Mouse (Mus musculus): ENCODE data around the gene Trim60. TPM values are rescaled to one million over a fixed set of nuclear protein-coding genes. Genes with fewer than 3 reads are reported as not detected.

Gene Trim60
- not detected in 2 replicates for polyA plus RNA-seq (2016; fragmentation: Nextera tagmentation; extraction: Ambion mirVana)

- no peaks in the 10 kb centered on the region for H3K9me3 ChIP-seq (replicated peaks)
- WGBS, result 85% methylated on average over 8 of the region's 8 CpGs
- H3K9ac ChIP-seq, result no peak within 1 kb of the TSS
- no peaks in the 10 kb centered on the region for H3K36me3 ChIP-seq
- no peak within 1 kb of the TSS for H3K4me2 ChIP-seq (replicated peaks)
- H3K4me1 ChIP-seq, result no peaks in the 10 kb centered on the region
- no peaks in the 10 kb centered on the region for H3K27me3 ChIP-seq
- H3K4me3 ChIP-seq, result no peak within 1 kb of the TSS
- no peak for ATAC-seq (ENCODE audit: low FRiP score)
- H3K27ac ChIP-seq, result no peak within 1 kb of the TSS
Measured at GRCm38 (mm10) chr8:65018423-65018822, at the start of gene Trim60, which contains the start of gene Trim61. Gene Trim60 (minus strand): TSS chr8:65018584. Gene Trim61 (minus strand): TSS chr8:65018523.

DNA sequence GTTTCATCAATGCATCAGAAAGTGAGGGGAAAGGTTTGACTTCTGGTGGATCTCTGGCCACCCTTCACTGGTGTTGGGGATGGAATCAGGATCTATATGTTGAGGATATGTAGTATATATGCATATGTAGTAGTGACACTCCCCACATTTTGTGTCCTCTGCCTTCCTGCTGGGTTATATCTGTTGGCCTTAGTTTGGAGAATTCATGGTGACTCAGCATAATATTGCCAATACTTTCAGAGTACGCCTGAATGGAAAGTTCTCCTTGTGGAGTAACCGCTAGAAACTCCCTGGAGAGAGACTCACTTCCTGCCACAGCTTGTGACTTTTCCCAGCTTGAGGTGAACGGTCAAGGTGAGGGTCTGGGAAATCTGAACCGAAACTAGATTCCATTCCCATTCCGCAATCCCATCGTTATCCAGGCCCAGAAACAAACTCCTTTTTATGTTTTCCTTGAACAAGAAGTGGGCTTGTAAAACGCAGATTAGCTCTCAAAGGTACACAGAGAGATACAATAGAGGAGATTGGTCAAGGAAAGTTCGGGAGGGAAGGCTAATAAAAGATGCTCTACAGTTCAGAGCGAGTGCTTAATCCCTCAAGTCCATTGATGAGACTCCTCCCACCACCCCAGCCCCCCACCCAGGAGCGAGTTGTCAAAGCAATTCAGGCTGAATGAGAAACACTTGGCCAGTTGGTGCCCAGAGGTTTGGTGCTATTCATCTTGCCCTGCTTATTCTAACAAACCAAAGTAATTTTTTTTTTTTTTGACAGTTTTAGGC, 49.5 kb upstream of the Trim60 start:
- WGBS, result 41% methylated on average over 10 of the region's 10 CpGs
- Histone ChIP-seq H3K4me3 (no peak overlapping the region), H3K27ac (no peak overlapping the region), H3K36me3 (no peaks in the 10 kb centered on the region), H3K4me1 (no peaks in the 10 kb centered on the region), H3K9me3 (replicated peaks) (no peaks in the 10 kb centered on the region), H3K4me2 (replicated peaks) (no peak overlapping the region), H3K27me3 (no peaks in the 10 kb centered on the region), H3K9ac (no peak overlapping the region)
- peak; percentile 44; the same call in 1 of the 2 replicates for ATAC-seq (ENCODE audit: low FRiP score)

DNA sequence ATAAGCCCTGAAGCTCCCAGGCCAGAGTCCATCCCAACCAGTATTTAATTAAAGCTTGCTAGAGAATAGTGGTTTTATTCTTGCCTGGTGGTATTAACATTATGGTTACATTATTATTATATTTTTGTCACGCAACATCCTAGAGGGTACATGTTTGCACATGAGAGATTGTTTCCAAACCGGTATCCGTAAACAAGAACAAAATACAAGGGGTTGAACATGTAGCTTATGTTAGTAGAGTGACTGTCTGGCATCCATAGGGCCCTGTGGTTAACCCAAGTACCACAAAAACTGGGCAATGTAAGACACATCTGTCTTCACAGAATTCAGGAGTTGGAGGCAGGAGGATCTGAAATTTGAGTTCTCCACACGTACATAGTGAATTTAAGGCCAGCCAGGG, 48.6 kb upstream of the Trim60 start:
- Histone ChIP-seq H3K9me3 (replicated peaks) (no peaks in the 10 kb centered on the region), H3K36me3 (no peaks in the 10 kb centered on the region), H3K4me3 (no peak overlapping the region), H3K27me3 (no peaks in the 10 kb centered on the region), H3K4me2 (replicated peaks) (no peak overlapping the region), H3K9ac (no peak overlapping the region), H3K27ac (no peak overlapping the region), H3K4me1 (no peaks in the 10 kb centered on the region)
- WGBS, result 91% methylated on average over 4 of the region's 4 CpGs
- no peak for ATAC-seq (ENCODE audit: low FRiP score)

GRCm38 (mm10) chr8:65065622-65066021, 47.2 kb upstream of the Trim60 start:
- Histone ChIP-seq H3K4me3 (no peak overlapping the region), H3K27ac (no peak overlapping the region), H3K36me3 (no peaks in the 10 kb centered on the region), H3K9me3 (replicated peaks) (no peaks in the 10 kb centered on the region), H3K27me3 (no peaks in the 10 kb centered on the region), H3K4me1 (no peaks in the 10 kb centered on the region), H3K4me2 (replicated peaks) (no peak overlapping the region), H3K9ac (no peak overlapping the region)
- no peak for ATAC-seq (ENCODE audit: low FRiP score)
- WGBS, result 97% methylated on average over 3 of the region's 3 CpGs

DNA sequence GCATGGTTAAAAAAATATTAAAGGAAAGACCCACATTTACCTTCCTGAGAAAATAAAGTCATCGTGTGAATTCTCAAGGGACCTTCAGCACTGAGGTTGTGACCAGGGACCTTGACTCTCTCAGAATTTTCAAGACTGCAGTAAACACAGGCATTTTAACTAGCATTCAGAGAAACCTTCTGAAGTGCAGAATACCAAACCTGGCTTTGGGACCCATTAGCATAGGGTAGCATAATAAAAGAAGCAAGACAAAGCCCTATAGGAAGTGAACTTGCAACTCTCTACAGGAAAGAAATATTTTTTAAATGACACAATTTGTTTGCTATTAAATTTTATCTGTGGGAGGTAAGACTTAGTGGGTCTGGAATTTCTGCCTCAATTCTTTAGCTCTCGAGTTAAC, 45.7 kb upstream of the Trim60 start:
- H3K27ac ChIP-seq, result no peak overlapping the region
- no peaks in the 10 kb centered on the region for H3K9me3 ChIP-seq (replicated peaks)
- 52% methylated on average over 2 of the region's 2 CpGs for WGBS
- H3K4me3 ChIP-seq, result no peak overlapping the region
- no peaks in the 10 kb centered on the region for H3K36me3 ChIP-seq
- no peaks in the 10 kb centered on the region for H3K4me1 ChIP-seq
- no peak overlapping the region for H3K4me2 ChIP-seq (replicated peaks)
- no peak for ATAC-seq (ENCODE audit: low FRiP score)
- no peaks in the 10 kb centered on the region for H3K27me3 ChIP-seq
- no peak overlapping the region for H3K9ac ChIP-seq

DNA sequence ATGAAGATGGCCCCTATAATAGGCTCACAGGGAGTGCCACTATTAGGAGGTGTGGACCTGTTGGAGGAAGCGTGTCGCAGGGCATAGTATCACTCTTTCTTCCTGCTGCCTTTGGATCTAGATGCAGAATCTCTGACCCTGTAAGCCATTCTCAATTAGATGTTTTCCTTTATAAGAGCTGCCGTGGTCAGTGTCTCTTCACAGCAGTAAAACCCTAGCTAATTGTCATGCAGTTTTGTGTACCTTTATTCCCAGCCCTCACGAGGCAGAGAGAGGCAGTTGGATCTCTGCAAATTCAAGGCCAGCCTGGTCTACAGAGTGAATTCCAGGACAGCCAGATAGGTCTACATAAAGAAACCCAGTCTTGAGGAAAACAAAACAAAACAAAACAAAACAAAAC, 43.8 kb upstream of the Trim60 start:
- Histone ChIP-seq H3K9ac (no peak overlapping the region), H3K27me3 (no peaks in the 10 kb centered on the region), H3K4me3 (no peak overlapping the region), H3K4me2 (replicated peaks) (no peak overlapping the region), H3K27ac (no peak overlapping the region), H3K4me1 (no peaks in the 10 kb centered on the region), H3K36me3 (no peaks in the 10 kb centered on the region), H3K9me3 (replicated peaks) (no peaks in the 10 kb centered on the region)
- 75% methylated on average over 4 of the region's 4 CpGs for WGBS
- no peak for ATAC-seq (ENCODE audit: low FRiP score)

DNA sequence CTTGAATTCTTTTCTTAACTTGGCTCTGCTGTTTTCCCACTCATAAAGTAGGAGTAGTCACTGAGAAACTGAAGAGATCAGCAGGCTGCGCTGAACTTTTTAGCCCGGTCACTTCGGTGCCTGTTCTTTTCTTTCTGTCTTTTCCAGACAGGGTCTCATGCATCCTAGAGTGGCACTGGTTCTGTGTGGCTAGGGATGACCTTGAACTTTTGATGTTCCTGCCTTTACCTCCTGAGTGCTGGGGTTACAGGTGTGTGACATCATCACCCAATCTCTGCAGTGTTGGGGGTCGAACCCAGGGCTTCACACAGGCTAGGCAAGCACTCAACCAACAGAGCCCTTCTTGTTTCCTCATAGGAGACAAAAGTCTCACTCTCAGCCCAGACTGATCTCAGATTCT, 38.3 kb upstream of the Trim60 start:
- no peak overlapping the region for H3K4me3 ChIP-seq
- H3K36me3 ChIP-seq, result no peaks in the 10 kb centered on the region
- 94% methylated on average over 4 of the region's 4 CpGs for WGBS
- H3K9ac ChIP-seq, result no peak overlapping the region
- H3K27ac ChIP-seq, result no peak overlapping the region
- H3K9me3 ChIP-seq (replicated peaks), result no peaks in the 10 kb centered on the region
- no peak for ATAC-seq (ENCODE audit: low FRiP score)
- H3K4me2 ChIP-seq (replicated peaks), result no peak overlapping the region
- no peaks in the 10 kb centered on the region for H3K4me1 ChIP-seq
- H3K27me3 ChIP-seq, result no peaks in the 10 kb centered on the region

DNA sequence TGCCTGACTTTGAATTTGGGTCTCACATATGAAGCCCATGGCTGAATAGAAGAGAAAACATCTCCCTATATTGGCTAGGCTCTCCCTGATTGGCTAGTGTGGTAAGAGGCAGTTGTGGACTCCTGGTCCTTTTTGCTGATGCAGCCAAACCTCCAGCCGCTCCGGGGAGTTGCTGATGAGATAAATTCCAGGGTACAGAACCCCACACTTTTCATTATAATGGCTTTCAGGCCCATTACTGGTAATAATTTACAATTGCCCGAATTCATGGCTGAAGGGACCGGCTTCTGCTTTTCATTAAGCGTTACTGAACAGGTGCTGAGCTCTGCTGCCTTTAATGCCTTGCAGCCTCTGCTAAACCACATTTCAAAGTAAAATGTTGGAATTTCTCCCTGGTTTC, 35.6 kb upstream of the Trim60 start:
- Histone ChIP-seq H3K9ac (no peak overlapping the region), H3K27ac (no peak overlapping the region), H3K27me3 (no peaks in the 10 kb centered on the region), H3K4me2 (replicated peaks) (no peak overlapping the region), H3K4me3 (no peak overlapping the region), H3K4me1 (no peaks in the 10 kb centered on the region), H3K9me3 (replicated peaks) (no peaks in the 10 kb centered on the region), H3K36me3 (no peaks in the 10 kb centered on the region)
- no peak for ATAC-seq (ENCODE audit: low FRiP score)
- WGBS, result 62% methylated on average over 5 of the region's 5 CpGs

DNA sequence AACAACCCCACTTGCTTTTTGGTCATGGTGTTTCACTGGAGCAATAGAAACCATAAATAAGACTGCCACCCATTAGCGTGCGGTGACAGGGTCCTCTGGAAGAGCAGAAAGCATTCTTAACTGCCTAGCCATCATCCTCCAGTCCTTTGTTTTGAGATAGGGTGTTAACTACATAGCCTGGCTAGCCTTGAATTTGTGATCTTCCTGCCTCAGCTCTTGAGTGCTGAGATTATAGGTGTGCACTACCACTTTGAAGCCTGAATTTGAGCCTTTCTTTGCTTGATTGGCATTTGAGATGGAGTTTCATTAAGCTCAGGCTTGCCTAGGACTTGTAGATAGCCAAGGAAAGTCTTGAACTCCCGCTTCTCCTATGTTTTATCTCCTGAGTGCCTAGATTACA, 35.2 kb upstream of the Trim60 start:
- Histone ChIP-seq H3K9ac (no peak overlapping the region), H3K9me3 (replicated peaks) (no peaks in the 10 kb centered on the region), H3K36me3 (no peaks in the 10 kb centered on the region), H3K4me3 (no peak overlapping the region), H3K4me2 (replicated peaks) (no peak overlapping the region), H3K27ac (no peak overlapping the region), H3K27me3 (no peaks in the 10 kb centered on the region), H3K4me1 (no peaks in the 10 kb centered on the region)
- 94% methylated on average over 3 of the region's 3 CpGs for WGBS
- no peak for ATAC-seq (ENCODE audit: low FRiP score)

DNA sequence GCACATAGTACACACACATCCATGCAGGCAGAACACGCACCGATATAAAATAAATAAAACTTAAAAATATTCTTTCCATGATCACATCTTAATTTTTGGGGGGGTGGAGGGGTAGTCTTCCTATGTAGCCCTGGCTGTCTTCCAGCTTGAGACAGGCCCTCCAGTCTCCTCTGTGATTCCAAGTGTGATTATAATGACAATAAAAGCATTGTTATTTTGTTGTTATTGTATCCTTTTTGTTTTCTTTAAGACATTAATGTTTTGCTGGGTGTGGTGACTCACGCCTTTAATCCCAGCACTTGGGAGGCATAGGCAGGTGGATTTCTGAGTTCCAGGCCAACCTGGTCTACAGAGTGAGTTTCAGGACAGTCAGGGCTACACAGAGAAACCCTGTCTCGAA, 29.4 kb upstream of the Trim60 start:
- Histone ChIP-seq H3K4me1 (peaks cover 5% of the 10 kb centered on the region; the same call in 1 of the 2 replicates), H3K9me3 (replicated peaks) (no peaks in the 10 kb centered on the region), H3K36me3 (no peaks in the 10 kb centered on the region), H3K4me3 (no peak overlapping the region), H3K9ac (no peak overlapping the region), H3K27me3 (no peaks in the 10 kb centered on the region), H3K4me2 (replicated peaks) (no peak overlapping the region), H3K27ac (no peak overlapping the region)
- WGBS, result 81% methylated on average over 4 of the region's 4 CpGs
- no peak for ATAC-seq (ENCODE audit: low FRiP score)

DNA sequence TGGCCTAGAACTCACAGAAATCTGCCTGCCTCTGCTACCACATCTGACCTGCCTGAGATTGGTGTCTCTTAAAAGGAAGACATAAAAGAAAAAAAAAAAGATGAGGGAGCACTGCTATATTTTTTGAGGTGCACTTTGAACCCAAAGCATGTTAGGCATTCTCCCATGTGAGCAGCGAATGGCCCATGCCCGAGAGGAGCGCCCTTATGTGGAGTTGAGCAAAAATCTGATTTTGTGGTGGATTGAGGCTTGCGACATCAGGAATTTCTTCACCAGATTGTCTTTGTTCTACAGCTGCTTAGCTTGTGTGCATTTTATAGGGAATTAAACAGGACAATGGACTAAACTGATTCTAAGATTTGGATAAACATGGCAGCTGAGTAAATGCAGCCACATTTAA, 28.8 kb upstream of the Trim60 start:
- no peaks in the 10 kb centered on the region for H3K36me3 ChIP-seq
- no peak overlapping the region for H3K27ac ChIP-seq
- peaks cover 5% of the 10 kb centered on the region; the same call in 1 of the 2 replicates for H3K4me1 ChIP-seq
- H3K4me3 ChIP-seq, result no peak overlapping the region
- no peak overlapping the region for H3K9ac ChIP-seq
- H3K9me3 ChIP-seq (replicated peaks), result no peaks in the 10 kb centered on the region
- WGBS, result 98% methylated on average over 4 of the region's 4 CpGs
- no peaks in the 10 kb centered on the region for H3K27me3 ChIP-seq
- no peak for ATAC-seq (ENCODE audit: low FRiP score)
- no peak overlapping the region for H3K4me2 ChIP-seq (replicated peaks)

DNA sequence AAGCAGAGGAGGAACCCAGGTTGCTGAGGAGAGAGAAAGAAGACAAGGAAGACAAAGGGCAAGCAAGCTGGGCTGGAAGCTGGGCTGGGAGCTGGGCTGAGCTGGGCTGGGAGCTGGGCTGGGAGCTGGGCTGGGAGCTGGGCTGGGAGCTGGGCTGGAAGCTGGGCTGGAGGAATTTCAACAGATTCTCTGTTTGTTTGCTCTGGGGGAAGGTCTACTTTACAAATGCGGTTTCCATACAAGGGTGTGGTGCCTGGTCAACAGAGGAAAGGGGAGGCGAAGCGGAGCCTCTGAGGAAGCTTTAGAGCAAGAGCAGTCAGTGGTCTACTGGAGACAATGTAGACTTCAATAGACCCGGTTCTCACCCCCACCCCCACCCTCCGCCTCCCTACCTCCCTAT, 28.2 kb upstream of the Trim60 start:
- H3K27ac ChIP-seq, result no peak overlapping the region
- no peaks in the 10 kb centered on the region for H3K36me3 ChIP-seq
- peaks cover 5% of the 10 kb centered on the region; the same call in 1 of the 2 replicates for H3K4me1 ChIP-seq
- no peak overlapping the region for H3K4me3 ChIP-seq
- H3K9ac ChIP-seq, result no peak overlapping the region; the same call in 1 of the 2 replicates
- no peaks in the 10 kb centered on the region for H3K9me3 ChIP-seq (replicated peaks)
- ATAC-seq (ENCODE audit: low FRiP score), result no peak
- no peaks in the 10 kb centered on the region for H3K27me3 ChIP-seq
- peak overlapping the region; percentile 19; the same call in 1 of the 2 replicates for H3K4me2 ChIP-seq (replicated peaks)
- WGBS, result 41% methylated on average over 5 of the region's 5 CpGs

- 0% methylated on average over 8 of the region's 8 CpGs for WGBS
- ATAC-seq (ENCODE audit: low FRiP score), result peak; percentile 74
- H3K36me3 ChIP-seq, result no peaks in the 10 kb centered on the region
- H3K9ac ChIP-seq, result 0 out of 2 replicates have a peak within 1 kb of the TSS, but pooled peaks have one; percentile 1
- peaks cover 13% of the 10 kb centered on the region for H3K4me1 ChIP-seq
- no peak within 1 kb of the TSS for H3K27ac ChIP-seq
- H3K27me3 ChIP-seq, result no peaks in the 10 kb centered on the region
- H3K9me3 ChIP-seq (replicated peaks), result 0 out of 2 replicates have a peak, but pooled peaks cover 5% of the 10 kb centered on the region
- H3K4me3 ChIP-seq, result peak within 1 kb of the TSS; percentile 26
- peak within 1 kb of the TSS; percentile 54 for H3K4me2 ChIP-seq (replicated peaks)
Measured at GRCm38 (mm10) chr8:65037117-65037533, 18.7 kb upstream of the Trim60 start, which contains the start of gene Apela. Gene Apela (minus strand): TSS chr8:65037336.
